Mouse (Mus musculus) heart, adult 9 months (tissue): ENCODE measurements around the gene Top2a.
A peak's percentile ranks its signal among the peaks of the same experiment; 100 is the strongest.
"Not testable (repeated sequence)": the region's sequence is repeated elsewhere in the genome, so short reads cannot be mapped to it uniquely, and the experiment has no call there.

Source experiments
- DNase-seq, 2 experiments: peaks; one replicate each; pipeline ENCODE4 v3.0.0; 2022; ENCODE audit warnings: low spot score in 2 of 2

The Top2a gene

DNA sequence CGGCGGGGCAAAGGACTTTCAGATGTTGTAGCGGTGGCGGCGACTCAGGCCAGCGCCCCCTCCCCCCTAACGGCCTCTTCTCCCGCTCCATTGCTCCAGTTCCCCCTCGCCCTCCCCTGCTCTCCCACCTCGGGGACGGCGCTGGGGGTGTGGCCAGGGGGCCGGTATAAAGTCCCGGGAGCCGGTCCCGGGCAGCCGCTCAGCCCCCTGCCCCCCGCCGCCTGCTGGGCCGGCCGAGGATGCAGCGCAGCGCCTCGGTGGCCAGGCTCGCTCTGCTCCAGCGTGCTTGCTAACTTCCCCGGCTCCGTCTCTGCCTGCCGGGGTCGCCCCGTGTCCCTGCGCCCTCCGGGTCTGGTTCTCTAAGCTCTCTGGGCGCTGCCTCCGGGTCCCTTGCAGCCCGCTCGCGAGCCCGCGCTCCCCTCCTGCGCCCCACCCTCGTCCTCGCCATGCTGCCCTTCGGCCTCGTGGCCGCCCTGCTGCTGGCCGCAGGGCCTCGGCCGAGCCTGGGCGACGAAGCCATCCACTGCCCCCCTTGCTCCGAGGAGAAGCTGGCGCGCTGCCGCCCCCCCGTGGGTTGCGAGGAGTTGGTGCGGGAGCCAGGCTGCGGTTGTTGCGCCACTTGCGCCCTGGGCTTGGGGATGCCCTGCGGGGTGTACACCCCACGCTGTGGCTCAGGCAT lies 17.2 kb upstream of the Top2a start, which contains the start of gene Igfbp4:
Igfbp4 (plus strand) TSS at position 194 of the 679 bp plus-strand sequence.
- peak; percentile 71 to 73 for DNase-seq

GRCm38 (mm10) chr11:99040346-99040974 lies 16.5 kb upstream of the Top2a start:
- peak; percentile 44 to 65 for DNase-seq

- peak; percentile 81 to 87 for DNase-seq
These were observed 15.8 kb upstream of the Top2a start for GRCm38 (mm10) chr11:99039782-99040181.

DNA sequence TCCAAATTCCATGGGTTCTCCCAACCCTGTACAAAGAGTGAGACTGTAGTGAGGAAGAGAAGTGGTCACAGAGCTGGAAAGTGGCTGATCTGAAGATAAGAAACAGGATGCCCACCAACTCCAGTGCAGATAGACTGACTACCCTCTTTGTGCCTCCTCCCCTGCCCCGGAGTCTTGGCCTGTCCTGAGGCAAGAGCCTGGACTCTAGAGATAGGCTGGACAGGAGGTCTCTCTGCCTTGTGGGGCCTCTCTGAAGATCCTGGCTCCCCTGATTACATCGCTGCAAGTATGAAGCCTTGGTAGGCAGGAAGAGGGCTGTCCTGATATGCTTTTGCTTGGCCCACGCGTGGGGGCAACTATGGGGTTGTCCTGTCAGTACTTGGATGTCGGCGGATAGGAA lies 12.3 kb upstream of the Top2a start:
- DNase-seq: no peak

- no peak for DNase-seq
These were observed 11.4 kb upstream of the Top2a start for GRCm38 (mm10) chr11:99035350-99035749.

DNA sequence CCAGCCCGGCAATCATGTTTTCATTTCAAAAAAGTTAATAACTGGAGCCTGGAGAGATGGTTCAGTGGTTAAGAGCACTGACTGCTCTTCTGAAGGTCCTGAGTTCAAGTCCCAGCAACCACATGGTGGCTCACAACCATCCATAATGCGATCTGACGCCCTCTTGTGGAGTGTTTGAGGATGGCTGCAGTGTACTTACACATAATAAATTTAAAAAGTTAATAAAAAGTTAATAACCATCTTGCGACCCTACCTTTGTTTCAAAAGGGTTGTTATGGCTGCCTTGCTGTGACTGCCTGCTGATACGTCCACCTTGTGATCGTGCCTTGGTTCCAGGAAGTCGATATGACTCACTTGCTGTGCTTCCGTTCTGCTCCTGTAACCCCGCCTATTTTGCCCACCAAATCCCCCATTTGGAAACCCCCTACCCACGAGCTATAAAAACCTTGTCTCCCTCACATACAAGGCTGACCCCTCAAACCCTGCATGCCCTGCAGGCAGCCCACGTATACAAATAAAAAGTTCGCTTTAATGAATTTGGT lies 3.0 kb upstream of the Top2a start:
- no peak for DNase-seq

DNA sequence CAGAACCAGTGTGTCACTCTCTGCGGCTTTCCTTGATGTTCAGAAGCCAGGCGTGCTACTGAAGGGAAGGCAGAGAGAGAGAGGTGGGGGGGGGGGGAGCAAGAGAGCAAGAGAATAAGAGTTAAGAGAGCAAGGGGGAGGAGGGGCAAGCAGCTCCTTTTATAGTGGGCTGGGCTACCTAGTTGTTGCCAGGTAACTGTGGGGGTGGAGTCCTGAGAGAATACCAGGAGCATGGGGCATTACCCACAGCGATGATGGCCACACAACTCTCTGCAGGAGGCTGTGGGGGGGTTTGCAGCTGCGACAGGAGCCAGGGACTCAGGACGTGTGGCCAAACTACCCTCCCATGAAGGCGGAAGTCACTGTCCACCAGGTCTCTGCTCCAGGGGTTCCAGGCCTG lies 1.9 kb upstream of the Top2a start:
- DNase-seq: no peak

DNA sequence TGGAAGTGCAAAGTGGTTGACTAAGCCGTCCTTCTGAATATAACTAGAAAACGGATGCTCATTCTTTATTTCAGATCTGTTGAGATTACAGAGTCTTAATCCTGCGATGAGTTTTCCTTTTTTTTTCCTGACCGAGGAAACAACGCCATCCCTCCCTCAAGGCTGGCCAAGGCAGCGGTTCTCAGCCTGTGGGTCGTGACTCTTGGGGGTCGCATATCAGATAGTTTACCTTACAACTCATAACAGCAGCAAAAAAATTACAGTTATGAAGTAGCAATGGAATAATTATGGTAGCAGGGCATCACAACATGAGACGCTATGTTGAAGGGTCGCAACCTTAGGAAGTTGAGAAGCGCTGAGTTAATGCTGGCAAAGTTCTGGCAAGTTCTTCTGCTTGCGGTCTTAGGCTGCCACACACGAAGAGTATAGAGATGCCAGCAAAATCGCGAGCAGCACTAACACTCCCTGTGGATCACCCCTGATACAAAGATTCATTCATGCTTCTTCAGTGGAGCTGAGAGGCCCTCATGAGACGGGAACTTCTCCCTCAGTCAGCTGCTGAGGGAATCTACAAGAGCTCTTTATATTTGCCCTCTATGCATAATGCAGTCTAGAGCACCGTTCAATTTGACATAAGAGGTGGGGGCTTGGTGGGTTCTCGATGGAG lies 612 bp upstream of the Top2a start:
- DNase-seq: no peak

GRCm38 (mm10) chr11:99023094-99023493 lies 895 bp downstream of the Top2a start:
- no peak for DNase-seq

GRCm38 (mm10) chr11:99022384-99022933 lies 1.5 kb downstream of the Top2a start:
- no peak for DNase-seq

DNA sequence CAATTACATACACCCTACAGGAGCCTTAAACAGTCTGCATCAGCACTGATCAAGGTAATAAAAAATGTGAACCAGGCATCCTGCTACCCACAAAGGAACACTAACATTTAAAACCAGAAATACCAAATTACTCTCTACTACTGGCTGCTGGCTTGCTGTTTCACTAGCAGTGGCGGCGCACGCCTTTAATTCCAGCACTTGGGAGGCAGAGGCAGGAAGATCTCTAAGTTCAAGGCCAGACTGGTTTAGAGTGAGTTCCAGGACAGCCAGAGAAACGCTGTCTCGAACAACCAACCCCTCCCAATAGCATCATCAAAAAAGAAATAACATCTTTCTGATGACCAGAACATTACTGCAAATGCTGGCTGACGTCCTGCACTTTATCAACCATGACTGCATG lies 4.1 kb downstream of the Top2a start:
- DNase-seq: no peak

GRCm38 (mm10) chr11:99013856-99014255 lies 10.1 kb downstream of the Top2a start:
- DNase-seq: no peak

GRCm38 (mm10) chr11:99010706-99011105 lies 13.3 kb downstream of the Top2a start:
- no peak for DNase-seq

- no peak for DNase-seq
These were observed 13.9 kb downstream of the Top2a start for GRCm38 (mm10) chr11:99010124-99010523.

GRCm38 (mm10) chr11:99006788-99007187 lies 17.2 kb downstream of the Top2a start:
- DNase-seq: no peak

DNA sequence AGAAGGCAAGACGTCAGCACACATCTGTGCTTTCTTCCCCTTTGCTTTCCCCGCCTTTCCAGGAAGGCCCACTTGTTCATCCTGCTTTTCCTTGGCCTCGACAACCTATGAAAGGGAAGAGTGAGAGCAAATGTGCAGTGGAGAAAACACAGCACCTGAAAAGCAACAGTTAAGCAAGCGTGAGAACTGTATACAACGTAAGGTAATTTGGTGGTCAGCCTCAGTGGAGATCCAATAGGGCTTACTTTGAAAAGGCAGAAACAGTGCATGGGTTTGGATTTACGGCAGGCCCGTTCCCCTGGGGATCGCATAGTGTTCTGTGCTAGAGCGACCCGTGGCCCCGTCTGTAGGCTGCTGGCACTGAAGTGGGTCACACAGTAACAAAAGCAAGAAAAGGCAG lies 24.7 kb downstream of the Top2a start:
- no peak for DNase-seq

DNA sequence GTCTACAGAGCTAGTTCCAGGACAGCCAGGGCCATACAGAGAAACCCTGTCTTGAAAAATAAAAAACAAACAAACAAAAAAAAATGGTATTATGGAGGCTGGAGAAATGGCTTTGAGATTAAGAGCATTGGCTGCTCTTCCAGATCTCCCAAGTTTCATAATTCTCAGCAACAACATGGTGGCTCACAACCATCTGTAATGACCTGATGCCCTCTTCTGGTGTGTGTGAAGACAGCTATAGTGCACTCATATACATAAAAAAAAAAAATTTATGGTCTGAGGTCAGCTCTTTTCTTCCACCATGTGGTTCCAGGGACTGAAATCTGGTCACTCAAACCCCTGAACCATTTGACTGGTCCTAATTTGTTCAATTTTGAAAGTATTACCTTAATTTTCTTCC lies 25.2 kb downstream of the Top2a start:
- DNase-seq: no peak

GRCm38 (mm10) chr11:98997659-98998058 lies 26.3 kb downstream of the Top2a start:
- DNase-seq: no peak

DNA sequence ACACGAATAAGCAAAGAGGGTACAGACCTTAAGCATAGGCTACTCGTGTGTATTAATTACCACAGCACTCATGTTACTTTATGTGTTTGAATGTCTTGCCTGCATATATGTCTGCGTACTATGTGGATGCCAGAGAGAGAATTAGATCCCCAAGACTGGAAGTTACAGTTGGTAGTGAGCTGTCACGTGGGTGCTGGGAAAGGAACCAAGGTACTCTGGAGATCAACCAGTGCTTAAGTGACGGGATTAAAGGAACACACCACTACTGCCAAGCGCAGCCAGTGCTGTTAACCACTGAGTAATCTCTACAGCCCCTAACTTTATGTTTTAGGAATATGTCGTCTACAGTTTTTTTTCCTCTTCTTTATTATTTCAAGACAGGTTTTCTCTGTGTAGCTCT lies 28.0 kb downstream of the Top2a start:
- no peak for DNase-seq

DNA sequence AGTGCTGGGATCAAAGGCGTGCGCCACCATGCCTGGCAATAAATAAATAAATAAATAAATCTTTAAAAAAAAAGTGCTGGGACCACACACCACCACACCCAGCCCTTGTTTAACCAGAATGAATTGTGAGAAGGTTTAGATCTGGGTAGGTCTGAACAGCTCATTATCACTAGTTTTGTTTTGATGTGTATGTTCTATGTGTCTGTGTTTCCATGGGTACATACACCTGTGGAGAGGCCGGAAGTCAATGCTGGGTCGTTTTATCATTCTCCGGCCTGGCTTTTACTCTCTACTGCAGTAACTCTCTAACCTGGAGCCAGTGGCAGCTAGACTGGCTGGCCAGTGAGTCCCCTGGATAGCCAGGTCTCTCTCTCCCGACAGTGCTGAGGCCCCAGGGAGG lies 33.1 kb downstream of the Top2a start:
- DNase-seq: no peak

DNA sequence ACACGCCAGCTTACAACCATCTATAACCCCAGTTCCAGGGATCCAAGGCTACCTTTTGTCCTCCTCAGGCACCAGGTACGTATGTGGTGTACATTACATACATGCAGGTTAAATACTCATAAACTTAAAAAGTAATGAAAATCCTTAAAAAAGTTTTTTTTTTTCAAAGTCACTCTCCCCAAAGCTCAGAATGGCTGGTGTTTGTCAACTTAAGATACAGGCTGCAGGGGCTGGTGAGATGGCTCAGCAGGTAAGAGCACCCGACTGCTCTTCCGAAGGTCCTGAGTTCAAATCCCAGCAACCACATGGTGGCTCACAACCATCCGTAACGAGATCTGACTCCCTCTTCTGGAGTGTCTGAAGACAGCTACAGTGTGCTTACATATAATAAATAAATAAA lies 35.7 kb downstream of the Top2a start:
- not testable (repeated sequence) for DNase-seq

- peak; percentile 64 to 67 for DNase-seq
These were observed 38.4 kb downstream of the Top2a start for GRCm38 (mm10) chr11:98985542-98985941.
